Comparison of ENCODE assay signal across 8 mouse cellular contexts in the genomic region with DNA sequence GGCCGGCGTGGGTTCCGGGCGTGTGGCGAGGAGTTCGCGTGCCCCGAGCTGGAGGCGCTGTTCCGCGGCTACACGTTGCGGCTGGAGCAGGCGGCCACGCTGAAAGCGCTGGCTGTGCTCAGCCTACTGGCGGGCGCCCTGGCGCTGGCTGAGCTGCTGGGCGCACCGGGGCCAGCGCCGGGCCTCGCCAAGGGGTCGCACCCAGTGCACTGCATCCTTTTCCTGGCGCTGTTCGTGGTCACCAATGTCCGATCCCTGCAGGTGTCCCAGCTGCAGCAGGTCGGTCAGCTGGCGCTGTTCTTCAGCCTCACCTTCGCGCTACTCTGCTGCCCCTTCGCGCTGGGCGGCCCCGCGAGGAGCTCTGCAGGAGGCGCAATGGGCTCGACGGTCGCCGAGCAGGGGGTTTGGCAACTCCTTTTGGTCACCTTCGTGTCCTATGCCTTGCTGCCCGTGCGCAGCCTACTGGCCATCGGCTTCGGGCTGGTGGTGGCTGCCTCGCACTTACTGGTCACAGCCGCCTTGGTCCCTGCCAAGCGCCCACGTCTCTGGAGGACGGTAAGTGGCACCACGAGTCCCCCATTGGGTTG. TPM values are rescaled to one million over a fixed set of nuclear protein-coding genes. Genes with fewer than 3 reads are reported as not detected.
DNase-seq lines count a peak whose midpoint lies in the region; ATAC-seq lines count a peak whose summit lies in the region.
"Had no signal": no experiment of that assay in that cellular context is flagged by ENCODE, and none has a peak within 500 bp of the region (broad histone marks: within the 10 kb centered on the region; RNA-seq: fewer than 3 reads in every experiment).

No protein-coding gene starts in this region.

- WGBS in hindbrain, embryonic 10.5 days: under 1% methylated on average over 52 of the region's 53 CpGs
- under 1% methylated on average over 53 of the region's 53 CpGs for WGBS in limb, embryonic 11.5 days
- 1% methylated on average over 45 of the region's 53 CpGs for WGBS in neural tube, embryonic 11.5 days

- H3K9me3 ChIP-seq in hindbrain, embryonic 10.5 days: no peaks in the 10 kb centered on the region
- H3K9me3 ChIP-seq in limb, embryonic 11.5 days (ENCODE audit: control insufficient read depth, low read length): no peaks in the 10 kb centered on the region
- no peaks in the 10 kb centered on the region for H3K9me3 ChIP-seq in neural tube, embryonic 11.5 days (ENCODE audit: control insufficient read depth, low read length)

- H3K4me3 ChIP-seq in hindbrain, embryonic 10.5 days: peak overlapping the region; percentile 63
- H3K4me3 ChIP-seq in limb, embryonic 11.5 days (ENCODE audit: low read depth, low read length): peak overlapping the region; percentile 48
- H3K4me3 ChIP-seq in neural tube, embryonic 11.5 days (ENCODE audit: low read depth, low read length): peak overlapping the region; percentile 56
- H3K4me3 ChIP-seq: megakaryocyte, embryonic 14.5 days had no signal

- H3K27me3 ChIP-seq in hindbrain, embryonic 10.5 days (ENCODE audit: insufficient read depth, poor library complexity, severe bottlenecking): peaks cover 84% of the 10 kb centered on the region
- peaks cover 44% of the 10 kb centered on the region for H3K27me3 ChIP-seq in limb, embryonic 11.5 days (ENCODE audit: control insufficient read depth, insufficient read depth, low read length)
- H3K27me3 ChIP-seq in neural tube, embryonic 11.5 days (ENCODE audit: control insufficient read depth, insufficient read depth, low read length): peaks cover 26% of the 10 kb centered on the region

- peak overlapping the region; percentile 53 for H3K9ac ChIP-seq in limb, embryonic 11.5 days (ENCODE audit: low read length)
- peak overlapping the region; percentile 50 for H3K9ac ChIP-seq in neural tube, embryonic 11.5 days (ENCODE audit: low read length)

- H3K36me3 ChIP-seq in hindbrain, embryonic 10.5 days: no peaks in the 10 kb centered on the region
- H3K36me3 ChIP-seq in limb, embryonic 11.5 days (ENCODE audit: control insufficient read depth, insufficient read depth, low read length): no peaks in the 10 kb centered on the region
- no peaks in the 10 kb centered on the region for H3K36me3 ChIP-seq in neural tube, embryonic 11.5 days (ENCODE audit: control insufficient read depth, insufficient read depth, low read length)

- H3K4me2 ChIP-seq in limb, embryonic 11.5 days (ENCODE audit: low read depth, severe bottlenecking): peak overlapping the region; percentile 90
- peak overlapping the region; percentile 92 for H3K4me2 ChIP-seq in neural tube, embryonic 11.5 days (ENCODE audit: low read depth)

- DNase-seq in thymus, postnatal 36 days: peak; percentile 1 to 9
- DNase-seq in thymus, adult 18-20 months: no peak
- DNase-seq in embryo, embryonic 10.5 days (ENCODE audit: low spot score): peak; percentile 47
- peak; percentile 64 for DNase-seq in hindbrain, embryonic 10.5 days (ENCODE audit: low spot score)
- DNase-seq in limb, embryonic 11.5 days (ENCODE audit: low spot score): peak; percentile 66
- DNase-seq in neural tube, embryonic 11.5 days (ENCODE audit: low spot score): peak; percentile 69
- no peak for DNase-seq in natural killer cell, adult 2 months (ENCODE audit: low spot score in 2 of 2)

- peak overlapping the region; percentile 84 for H3K27ac ChIP-seq in hindbrain, embryonic 10.5 days
- H3K27ac ChIP-seq in limb, embryonic 11.5 days (replicated peaks; ENCODE audit: low read depth, low read length): no peak overlapping the region
- H3K27ac ChIP-seq in neural tube, embryonic 11.5 days (ENCODE audit: low read depth, low read length): no peak overlapping the region

- ATAC-seq in limb, embryonic 11.5 days (ENCODE audit: insufficient number of reproducible peaks, low FRiP score, low TSS enrichment, low read depth): peak; percentile 44
- ATAC-seq in neural tube, embryonic 11.5 days (ENCODE audit: insufficient read depth, low FRiP score, low TSS enrichment): peak; percentile 70

- peaks cover 29% of the 10 kb centered on the region for H3K4me1 ChIP-seq in hindbrain, embryonic 10.5 days (replicated peaks)
- peaks cover 14% of the 10 kb centered on the region for H3K4me1 ChIP-seq in limb, embryonic 11.5 days (ENCODE audit: control insufficient read depth, insufficient read depth, low read length)
- peaks cover 9% of the 10 kb centered on the region; the same call in 1 of the 2 replicates for H3K4me1 ChIP-seq in neural tube, embryonic 11.5 days (ENCODE audit: control insufficient read depth, insufficient read depth, low read length)

RNA-seq across cellular contexts. Expression of gene Adcy1, which starts 0.5 kb away (rescaled TPM):
- 1.1 and 1.4 TPM in 2 replicates for polyA plus RNA-seq in hindbrain, embryonic 10.5 days (2016; fragmentation: Nextera tagmentation; extraction: Ambion mirVana)
- 0.92 and 0.95 TPM in 2 replicates for polyA plus RNA-seq in limb, embryonic 11.5 days (2014; fragmentation: Nextera tagmentation; extraction: Ambion mirVana)
- polyA plus RNA-seq in neural tube, embryonic 11.5 days (2014; fragmentation: Nextera tagmentation; extraction: Ambion mirVana): 1.6 and 2.0 TPM in 2 replicates

Comparison
In these comparisons a context has a peak if more than half of its experiments do, and no peak if none do; other contexts are left out.
1. DNase-seq: peak in thymus, postnatal 36 days (2 of 2), embryo, embryonic 10.5 days (single experiment), hindbrain, embryonic 10.5 days (single experiment), limb, embryonic 11.5 days (single experiment) and neural tube, embryonic 11.5 days (single experiment); none in thymus, adult 18-20 months (0 of 2) and natural killer cell, adult 2 months (0 of 2).
2. Peak in every context shown above with its lines, with median percentiles within 50 percentile points of each other: H3K4me3 ChIP-seq.